Mouse (Mus musculus) cerebellum, adult 8-10 months (tissue): ENCODE data around the gene Morn4.
"Not testable (repeated sequence)": the region's sequence is repeated elsewhere in the genome, so short reads cannot be mapped to it uniquely, and the experiment has no call there.

Source experiments
- DNase-seq: peaks from one replicate; pipeline ENCODE4 v3.0.0; 2022

Morn4 gene

DNA sequence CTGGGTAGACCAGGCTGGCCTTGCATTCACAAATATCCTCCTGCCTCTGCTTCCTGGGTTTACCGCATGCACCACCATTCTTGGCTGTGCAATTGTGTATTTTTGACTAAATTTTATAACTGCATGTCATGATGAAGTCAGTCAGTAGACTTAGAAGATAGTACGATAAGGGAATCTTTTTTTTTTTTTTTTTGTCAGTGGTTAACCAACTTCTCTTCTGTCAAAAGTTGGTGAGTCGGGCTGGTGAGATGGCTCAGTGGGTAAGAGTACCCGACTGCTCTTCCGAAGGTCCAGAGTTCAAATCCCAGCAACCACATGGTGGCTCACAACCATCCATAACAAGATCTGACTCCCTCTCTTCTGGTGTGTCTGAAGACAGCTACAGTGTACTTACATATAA, 4.5 kb downstream of the Morn4 start:
- DNase-seq = not testable (repeated sequence)

DNA sequence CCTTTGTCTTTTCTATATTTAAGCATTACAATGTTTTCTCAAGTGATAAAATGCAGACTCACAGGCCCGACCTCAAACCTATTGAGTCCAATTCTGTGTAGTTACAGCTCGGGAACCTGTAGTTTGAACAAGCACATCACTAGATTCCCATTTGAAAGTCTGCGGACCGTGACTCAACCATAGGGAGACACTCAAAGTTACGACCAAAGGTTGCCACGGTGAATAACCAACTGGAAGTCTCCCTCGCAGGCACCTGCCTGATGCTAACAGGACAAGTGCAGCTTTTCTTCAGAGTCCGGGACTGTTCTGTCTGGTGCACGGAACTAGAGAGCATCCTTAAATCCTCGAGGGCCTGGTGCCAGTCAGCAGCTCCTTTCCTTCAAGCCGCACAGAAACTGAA, 5.7 kb downstream of the Morn4 start:
- no peak for DNase-seq

DNA sequence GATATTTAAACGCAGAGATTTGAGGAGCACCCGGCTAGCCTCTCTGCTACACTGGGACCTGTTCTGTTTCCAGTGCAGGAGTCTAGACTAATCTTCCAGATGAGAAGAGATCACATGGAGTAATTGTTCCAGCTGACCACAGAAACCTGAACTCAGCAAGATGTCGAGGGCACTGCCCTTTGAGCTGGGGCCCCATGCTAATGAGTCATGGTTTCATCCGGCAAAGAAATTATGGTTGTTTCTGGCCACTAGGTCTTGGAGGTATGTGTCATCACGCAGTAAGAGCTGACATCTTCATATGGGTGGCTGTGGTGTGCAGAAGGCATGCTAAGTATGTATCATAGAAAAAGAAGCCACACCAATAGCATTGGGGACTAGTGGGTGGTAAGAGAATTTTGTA, 6.2 kb downstream of the Morn4 start:
- no peak for DNase-seq

DNA sequence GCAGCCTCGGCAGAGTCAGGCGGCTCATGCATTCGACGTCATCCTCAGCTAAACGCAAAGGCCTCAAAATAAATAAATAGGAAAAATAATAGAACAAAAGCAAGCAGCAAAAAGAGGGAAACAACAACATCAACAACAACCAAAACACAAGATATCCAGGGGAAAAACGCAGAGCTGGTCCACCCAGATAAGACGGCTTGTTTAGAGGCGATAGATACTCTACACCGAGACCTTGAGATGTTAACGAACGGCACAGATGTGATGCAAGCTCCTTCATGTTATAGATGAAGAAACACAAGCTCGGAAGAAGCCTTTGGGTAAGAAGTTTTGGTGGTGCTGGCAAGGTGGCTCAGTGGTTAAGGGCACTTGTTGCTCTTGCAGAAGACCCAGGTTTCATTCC, 7.2 kb downstream of the Morn4 start:
- DNase-seq = no peak

DNA sequence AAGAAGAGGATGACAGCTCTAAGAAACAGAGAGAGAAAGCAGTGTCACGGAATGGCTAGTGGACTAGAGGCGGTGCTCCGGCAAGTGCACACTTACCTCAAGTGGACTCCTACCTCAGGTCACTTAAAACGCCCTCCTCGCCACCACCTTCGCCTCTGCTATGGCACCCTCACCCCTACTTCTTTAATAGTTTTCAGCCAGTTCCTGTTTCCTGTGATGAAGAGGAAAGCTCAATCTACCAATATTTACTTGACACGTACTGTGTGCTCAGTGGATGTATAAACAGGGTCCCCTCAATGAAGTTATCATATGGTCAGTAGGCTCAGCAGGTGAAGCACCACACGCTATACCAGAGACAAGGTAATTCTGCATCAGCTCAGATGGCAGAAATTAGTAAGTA, 7.6 kb downstream of the Morn4 start:
- no peak for DNase-seq

DNA sequence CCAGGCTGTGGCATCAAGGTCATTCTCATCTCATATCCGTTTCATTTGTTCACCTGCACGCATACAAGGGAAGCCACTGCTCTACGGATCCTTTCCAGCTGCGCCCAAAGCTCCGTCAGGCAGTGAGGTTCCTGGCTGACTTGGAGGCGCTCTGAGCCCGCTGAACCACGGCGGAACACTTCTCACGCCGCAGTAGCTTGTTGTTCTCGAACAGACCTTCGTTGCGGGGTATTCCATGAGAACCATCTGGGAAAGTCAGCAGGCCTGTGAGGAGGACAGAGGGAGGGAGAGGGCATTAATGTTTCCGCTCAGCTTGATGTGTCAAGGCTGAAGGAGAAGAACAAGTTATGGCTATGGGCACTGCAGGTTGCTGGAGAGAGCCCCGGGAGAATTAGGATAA, 10.2 kb downstream of the Morn4 start:
- no peak for DNase-seq

DNA sequence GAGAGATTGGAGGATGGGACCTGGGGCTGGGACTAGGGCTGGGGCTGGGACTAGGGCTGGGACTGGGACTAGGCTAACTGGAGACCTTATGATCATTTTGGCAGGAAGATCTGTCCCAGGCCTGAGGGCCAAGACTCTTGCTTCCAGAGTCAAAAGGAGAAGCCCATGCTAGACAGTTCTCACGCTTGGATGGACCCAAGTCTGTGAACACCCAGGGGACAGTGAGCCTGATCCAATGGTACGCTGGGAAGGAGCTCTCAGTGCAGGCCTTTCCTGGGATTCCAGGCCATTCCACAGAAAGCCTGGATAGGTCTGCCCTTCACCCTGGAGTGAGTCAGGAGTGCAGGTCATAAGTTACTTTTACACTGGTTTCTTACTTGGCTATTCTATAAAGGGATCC, 11.1 kb downstream of the Morn4 start:
- DNase-seq = no peak

DNA sequence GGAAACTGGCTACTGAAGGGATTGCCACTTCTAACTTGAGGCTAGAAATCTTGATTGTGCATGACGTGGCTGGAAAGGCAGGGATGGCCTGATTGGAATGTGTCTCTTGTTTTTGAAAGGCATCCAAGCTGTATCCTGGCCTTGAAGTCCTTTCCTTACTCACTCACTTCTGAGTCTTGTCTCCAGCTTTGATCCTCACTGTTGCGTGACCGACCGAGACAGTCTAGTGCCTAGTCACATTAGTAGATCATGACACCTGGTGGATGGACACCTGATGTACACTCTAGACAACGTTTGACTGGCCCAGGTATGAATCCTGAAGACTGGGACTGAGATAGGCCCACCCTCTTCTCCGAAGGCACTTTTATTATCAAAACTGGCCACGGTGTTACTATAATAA, 13.4 kb downstream of the Morn4 start:
- no peak for DNase-seq

DNA sequence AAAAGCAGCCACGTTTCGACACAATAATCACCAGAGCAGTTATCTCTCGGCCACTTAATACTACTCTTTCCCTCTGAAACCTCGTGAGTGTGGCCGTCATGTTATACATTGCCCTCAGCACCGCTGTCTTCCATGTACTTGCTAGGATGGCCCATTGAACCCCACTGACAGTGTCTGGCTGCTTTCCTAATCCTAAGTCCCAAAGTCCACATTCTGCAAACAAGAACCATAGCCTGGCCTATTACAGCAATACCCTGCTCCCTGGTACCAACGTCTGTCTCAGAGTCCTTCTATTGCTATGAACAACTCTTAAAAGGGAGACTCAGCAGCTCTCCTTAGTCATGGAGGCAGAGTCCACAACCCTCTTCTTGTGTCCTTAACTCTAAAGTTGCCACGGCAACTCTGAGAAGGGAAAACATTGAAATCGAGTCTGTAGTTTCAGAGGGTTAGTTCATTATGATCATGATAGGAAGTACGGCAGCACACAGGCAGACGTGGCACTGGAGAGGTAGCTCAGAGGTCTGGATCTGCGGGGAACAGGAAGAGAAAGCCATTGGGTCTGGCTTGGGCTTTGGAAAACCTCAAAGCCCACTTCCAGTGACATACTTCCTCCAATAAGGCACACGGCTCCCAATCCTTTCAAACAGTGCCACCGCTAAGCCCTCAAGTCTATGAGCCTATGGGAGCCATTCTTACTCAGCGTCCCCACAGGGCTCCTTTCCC, 14.1 kb downstream of the Morn4 start:
- DNase-seq = no peak

DNA sequence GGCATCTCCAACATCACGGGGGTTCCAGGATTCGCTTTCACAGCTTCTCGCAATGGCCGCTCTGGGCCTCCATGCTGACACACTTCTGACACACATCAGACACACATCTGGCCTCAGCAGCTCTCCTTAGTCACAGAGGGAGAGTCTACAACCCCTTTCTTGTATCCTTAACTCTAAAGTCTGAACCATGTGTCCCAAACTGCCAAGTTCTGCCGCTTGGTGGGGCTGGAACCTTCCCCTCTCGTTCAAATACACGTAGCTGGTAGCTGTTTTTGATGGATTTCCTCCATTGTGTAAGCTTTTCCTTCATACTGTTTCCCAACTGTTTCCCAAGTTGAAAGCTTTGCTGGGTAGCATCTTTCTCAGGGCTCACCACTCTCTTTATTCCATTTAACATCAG, 14.9 kb downstream of the Morn4 start:
- no peak for DNase-seq

DNA sequence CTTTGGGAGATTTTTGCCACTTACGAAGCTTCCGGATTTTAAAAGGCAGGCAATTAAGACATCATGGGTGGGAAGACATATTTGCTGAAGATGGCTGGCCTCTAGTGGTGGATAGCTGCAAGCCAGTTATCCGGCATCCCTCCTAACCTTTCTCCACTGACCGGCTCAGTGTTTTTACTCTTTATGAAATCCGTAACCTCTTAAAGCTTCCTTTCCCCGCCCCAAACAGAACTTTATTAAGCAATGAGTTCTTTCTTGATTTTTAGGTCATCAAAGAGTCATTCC, 17.0 kb downstream of the Morn4 start:
- DNase-seq = peak; percentile 31

DNA sequence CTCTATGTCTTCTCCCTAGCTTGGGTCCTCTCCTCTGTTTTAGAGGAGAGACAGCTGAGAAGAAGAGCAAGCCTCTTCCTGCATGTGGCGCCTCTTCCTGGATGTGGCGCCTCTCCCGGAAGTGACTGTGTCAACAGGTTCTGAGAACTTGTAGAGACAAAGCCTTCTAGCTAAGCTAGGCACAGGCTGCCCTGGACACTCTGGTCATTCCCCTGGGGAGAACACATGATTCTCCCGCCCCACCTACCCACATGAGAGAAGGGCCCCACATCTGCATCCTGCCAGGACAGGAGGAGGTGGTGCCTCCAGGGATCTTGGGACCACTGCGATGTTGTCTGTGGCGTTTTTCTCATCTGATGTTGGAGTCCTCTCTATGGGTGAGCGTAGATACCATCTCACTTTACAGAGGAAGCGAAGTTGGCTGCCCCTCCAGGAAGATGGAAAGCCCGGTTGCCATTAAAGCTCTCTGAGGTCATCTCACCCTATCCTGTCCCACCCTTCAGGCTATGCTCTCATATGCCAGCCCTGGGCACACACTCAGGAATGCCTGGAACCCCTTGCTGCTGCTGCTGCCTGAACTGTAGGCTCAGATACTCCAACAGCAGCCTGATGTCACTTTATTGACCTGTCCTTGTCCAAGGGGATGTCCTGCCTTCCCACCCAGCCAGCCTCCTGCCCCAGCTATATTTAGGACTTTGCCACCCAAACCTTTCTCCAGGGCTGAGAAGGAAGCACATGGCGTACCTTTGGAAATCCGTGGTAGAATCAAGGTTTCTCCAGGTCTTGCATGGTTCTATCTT, 17.5 kb downstream of the Morn4 start:
- DNase-seq = no peak

DNA sequence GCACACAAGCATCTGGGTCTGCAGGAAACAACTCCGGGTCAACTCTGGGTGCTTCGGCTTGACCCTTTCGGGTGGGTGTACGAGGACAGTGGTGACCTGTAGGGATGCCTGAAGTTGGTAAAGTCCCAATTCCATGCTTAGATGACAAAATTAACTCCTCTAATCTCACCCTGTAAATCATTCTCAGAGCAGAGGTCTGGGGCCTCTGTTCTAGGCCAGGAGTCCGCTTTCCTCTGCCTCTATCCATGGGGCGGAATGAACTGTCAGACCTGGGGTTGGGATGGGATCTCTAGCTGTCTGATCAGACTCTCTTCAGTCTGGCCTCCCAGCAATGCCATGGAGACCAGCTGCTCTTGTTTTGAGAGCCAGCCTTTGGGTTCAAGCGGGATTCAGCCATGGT, 24.7 kb downstream of the Morn4 start:
- no peak for DNase-seq

DNA sequence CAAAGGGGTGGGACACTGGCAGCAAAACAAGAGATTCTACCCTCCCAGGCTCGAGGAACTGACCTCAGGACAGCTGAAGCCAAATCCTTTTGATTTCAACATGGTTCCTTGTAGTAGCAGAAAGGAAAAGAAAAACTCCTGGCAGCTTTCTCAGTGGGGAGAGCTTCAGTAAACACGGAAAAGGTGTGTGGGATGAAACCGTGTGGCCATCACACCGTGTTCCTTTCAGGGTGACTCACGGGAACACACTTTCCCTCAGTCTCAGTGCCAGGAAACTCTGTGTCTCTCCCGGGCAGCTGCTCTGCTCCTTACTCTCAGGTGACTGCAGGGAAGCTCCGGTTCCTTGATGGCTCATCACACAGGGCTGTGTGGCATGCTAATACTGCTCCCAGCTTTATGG, 27.7 kb downstream of the Morn4 start:
- no peak for DNase-seq

DNA sequence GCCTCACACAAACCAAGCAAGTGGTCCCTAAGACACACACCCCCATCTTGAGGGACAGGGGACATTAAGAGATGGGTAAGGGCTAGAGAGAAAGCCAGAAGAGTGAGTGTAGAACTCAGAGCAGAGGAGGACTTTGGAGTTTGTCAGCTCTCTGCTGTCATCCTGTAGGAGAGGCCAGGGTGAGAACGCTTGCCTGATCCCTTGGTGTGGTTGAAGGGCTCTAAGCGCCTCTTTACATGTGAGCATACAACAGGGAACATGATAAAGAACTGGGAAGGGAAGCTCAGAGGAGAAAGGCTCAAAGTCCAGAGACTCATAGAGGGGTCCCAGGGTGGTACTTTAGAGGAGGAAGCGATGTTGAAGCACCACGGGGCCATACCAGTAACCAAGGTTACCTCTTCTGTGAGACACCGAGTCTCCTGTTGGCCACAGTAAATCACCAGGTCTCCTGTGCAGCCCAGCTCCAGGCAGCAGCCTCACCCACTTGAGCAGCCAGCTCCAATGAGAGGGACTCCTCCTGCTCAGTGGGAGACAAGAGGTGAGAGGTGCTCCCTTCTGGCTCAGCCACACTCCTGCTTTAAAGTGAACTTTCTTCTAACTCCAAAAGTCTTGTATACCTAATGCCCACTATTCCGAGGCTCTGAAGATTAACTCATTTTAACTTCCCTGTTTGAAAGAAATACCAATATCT, 29.3 kb downstream of the Morn4 start:
- DNase-seq = no peak

DNA sequence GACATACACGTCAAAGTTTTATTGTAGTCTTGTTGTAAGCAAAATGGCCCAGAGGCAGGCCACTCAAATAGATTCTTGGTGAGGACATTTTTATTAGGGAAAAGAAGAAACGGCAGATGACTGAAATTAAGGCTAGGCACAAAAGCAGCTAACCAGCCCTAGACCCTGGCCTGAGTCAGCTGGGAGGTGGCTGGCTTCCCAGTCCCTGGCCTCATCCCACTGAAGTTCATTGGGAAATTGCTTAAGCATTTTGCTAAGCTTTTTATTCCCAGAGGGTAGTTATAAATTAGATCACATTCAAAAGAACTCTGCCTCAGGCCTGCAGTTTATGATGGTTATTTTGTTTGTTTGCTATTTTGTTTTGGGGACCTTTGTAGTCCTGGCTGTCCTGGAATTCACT, 30.3 kb downstream of the Morn4 start:
- DNase-seq = no peak

DNA sequence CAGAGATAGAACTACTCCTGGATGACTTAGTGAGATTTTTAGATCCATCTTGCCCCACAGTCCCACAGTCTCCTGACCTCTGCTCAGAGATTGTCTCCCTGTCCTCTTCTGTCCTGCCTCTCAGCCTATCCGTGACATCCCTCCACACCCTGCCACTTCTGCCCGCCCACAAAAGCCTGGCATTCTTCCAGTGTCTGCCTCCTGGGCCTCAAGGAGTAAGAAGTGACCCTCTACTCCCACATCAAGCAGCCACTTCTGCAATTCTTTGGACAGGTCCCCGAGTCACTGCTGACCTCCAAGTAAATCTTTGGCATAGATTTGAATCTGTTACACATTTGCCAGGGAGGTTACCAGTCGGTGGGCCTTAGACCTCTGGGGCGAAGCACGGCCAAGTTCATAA, 31.9 kb downstream of the Morn4 start:
- DNase-seq = no peak

DNA sequence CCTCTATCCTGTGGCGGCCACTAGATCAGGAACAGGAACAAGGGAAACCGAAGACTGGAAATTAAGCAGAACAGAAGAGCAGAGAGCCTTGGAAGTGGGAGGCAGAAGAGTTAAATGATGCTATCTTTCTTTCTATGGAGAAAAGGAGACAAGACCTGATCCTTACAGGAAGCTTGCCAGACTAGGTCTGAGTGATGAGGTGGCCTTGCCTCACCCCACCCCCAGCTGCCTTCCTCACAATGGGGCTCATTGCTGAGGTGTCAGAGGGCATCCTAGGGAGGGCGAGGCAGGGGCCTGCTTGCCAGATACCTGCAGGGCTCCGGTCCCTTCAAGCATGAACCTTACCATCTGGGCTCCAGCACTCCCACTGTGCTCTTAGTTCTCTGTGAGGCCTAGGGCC, 34.2 kb downstream of the Morn4 start, which contains the start of gene 4933411K16Rik:
4933411K16Rik (plus strand) TSS at position 301 of the 400 bp plus-strand sequence.
- DNase-seq = no peak

DNA sequence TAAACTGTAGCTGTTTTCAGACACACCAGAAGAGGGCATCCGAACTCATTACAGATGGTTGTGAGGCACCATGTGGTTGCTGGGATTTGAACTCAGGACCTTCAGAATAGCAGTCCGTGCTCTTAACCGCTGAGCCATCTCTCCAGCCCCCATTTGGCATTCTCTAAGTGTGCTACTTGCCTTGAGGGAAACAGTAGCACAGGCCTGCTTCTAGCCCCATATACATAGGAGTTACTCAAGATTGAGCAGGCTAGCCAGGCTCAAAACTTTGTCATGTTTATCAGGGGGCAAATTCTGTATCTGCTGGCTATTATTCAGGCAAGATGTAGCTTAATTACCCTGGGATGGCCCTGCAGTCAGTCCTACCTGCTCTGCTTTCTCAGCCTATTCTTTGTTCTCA, 34.8 kb downstream of the Morn4 start:
- no peak for DNase-seq

DNA sequence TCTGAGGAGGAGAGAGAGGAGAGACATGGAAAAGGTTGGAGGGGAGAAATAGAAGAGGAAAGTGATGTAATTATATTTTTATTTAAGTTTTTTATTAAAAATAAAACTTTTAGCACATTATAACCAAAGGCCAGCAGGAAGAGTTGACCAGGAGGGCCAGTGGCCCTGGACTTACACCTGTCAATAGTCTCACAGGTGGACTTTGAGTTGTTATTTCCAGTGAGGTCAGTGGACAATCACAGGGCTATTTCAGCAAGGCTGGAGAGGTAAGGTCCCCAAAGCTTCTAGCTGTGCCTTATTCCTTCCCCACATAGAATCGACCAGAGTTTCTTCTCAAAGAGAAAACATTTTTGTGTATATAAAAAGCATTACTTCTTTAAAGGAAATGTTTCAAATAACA, 35.9 kb downstream of the Morn4 start:
- no peak for DNase-seq

DNA sequence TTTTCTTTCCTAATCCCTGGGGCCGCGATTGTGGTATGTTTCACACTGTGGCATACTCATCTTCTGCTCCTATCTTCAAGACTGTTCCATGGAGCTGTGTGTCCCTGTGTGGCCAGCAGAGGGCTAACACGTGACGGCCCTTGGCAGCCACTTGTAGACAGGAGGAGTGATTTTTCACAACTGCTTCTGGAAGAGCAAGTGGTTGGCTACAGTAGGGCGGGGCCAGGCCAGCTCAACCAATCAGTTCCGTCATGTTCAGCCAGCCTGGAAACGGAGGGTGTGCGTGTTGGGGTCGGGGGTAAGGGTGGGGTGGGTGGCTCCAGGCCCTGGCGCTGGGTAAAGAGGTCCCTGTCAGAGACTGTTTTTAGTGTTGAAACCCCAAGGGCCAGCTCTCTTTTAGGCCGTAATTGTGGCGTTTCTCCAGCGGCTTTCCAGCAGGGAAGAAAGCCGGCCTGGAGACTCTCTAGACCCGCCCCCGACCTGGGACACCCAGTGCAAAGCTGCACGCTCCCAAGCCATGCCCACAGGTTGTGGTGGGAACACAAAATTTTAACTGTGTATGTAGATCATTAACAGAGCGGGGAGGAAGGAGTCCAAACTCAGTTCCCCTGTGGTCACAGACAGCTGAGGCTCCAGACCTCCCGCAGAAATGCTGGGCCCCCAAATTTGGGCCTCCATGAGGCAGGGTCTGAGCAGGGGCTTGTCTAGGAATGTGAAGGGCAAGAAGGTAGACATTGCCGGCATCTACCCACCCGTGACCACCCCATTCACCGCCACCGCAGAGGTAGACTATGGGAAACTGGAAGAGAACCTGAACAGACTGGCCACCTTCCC, 40.7 kb downstream of the Morn4 start, which contains the start of gene Hoga1:
Hoga1 (plus strand) TSS at position 342 of the 834 bp plus-strand sequence.
- no peak for DNase-seq

DNA sequence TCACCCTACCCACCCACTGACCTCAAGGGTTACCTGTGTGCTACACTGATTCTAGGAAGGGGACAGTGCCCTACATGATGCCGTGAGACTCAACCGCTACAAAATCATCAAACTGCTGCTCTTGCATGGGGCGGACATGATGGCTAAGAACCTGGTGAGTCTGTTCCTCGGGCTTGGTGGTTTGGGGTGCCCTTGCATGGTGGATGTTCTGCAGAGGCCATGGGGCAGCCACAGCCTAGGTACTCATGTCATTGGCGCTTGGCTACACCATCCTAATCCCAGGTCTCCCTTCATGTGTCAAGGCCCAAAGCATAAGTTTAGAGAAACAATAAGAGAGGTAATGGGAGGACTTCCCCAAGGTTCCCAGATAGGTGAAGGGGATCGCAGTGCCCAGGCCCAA, 42.2 kb downstream of the Morn4 start:
- no peak for DNase-seq

DNA sequence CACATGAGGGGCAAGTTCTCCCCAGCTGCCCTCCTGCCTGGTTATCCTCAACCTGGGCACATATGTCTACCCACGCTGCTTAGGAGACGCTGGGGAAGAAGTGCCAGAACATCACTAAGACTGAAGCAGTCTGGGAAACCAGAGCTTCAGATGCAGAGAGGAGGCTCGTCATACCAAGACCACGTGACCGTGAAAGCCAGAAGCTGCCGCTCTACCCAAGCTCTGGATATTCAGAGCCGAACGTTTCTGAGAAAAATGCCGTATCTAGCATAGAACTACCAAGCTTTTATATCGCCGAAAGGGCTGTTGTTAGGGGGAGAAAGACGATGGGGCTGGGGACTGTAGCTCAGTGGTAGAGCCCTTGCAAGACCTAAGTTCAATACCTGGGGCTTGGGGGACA, 47.8 kb downstream of the Morn4 start:
- DNase-seq = no peak
